Mouse (Mus musculus) kidney, adult 10 weeks (tissue): Measurements from ENCODE around the gene Cd70. TPM values are rescaled to one million over a fixed set of nuclear protein-coding genes. Genes with fewer than 3 reads are reported as not detected.

ENCODE experiments used
- polyA plus RNA-seq: library from polyadenylated mRNA; stranded (reverse); fragments of 350-450 nt; fragmentation: Illumina TruSeq; extraction: RNeasy Lipid Tissue Mini Kit (QIAGEN cat#74804); gene quantifications from one replicate; pipeline ENCODE4 v1.2.3, GENCODE M21; 2014; ENCODE audit warnings: low read depth, low replicate concordance

The Cd70 gene
- not detected for polyA plus RNA-seq

GRCm38 (mm10) chr17:57148994-57149803 lies at the start of gene Cd70:
Cd70 (minus strand) TSS chr17:57149777.

GRCm38 (mm10) chr17:57194041-57194507 lies 44.5 kb upstream of the Cd70 start, which contains the start of gene Tnfsf14:
Tnfsf14 (minus strand) TSS chr17:57194177.

GRCm38 (mm10) chr17:57105181-57106034 lies 44.2 kb downstream of the Cd70 start, which contains the start of gene Tnfsf9:
Tnfsf9 (plus strand) TSS chr17:57105325.

Other genes with a start within 250 kb of the Cd70 start
- gene Mllt1, start 214.4 kb downstream of the Cd70 start, polyA plus RNA-seq, result 0.49 TPM
- not detected for gene Acer1, start 167.7 kb downstream of the Cd70 start, polyA plus RNA-seq
- 3.0 TPM for gene Clpp, start 159.5 kb downstream of the Cd70 start, polyA plus RNA-seq
- 3.5 TPM for gene Alkbh7, start 152.4 kb downstream of the Cd70 start, polyA plus RNA-seq
- gene Pspn, start 149.8 kb downstream of the Cd70 start, polyA plus RNA-seq, result not detected
- 2.4 TPM for gene Gtf2f1, start 138.5 kb downstream of the Cd70 start, polyA plus RNA-seq
- not detected for gene Gm17949, start 138.3 kb downstream of the Cd70 start, polyA plus RNA-seq
- gene Khsrp, start 118.3 kb downstream of the Cd70 start, polyA plus RNA-seq, result 4.1 TPM
- gene Slc25a41, start 108.1 kb downstream of the Cd70 start, polyA plus RNA-seq, result not detected
- gene Crb3, start 90.7 kb downstream of the Cd70 start, polyA plus RNA-seq, result 14.2 TPM
- gene Slc25a23, start 89.9 kb downstream of the Cd70 start, polyA plus RNA-seq, result 21.2 TPM
- not detected for gene Dennd1c, start 71.3 kb downstream of the Cd70 start, polyA plus RNA-seq
- gene Tubb4a, start 62.0 kb downstream of the Cd70 start, polyA plus RNA-seq, result not detected
- 0.49 TPM for gene Tnfsf9, start 44.5 kb downstream of the Cd70 start, polyA plus RNA-seq
- gene Tnfsf14, start 44.4 kb upstream of the Cd70 start, polyA plus RNA-seq, result not detected
- gene C3, start 78.4 kb upstream of the Cd70 start, polyA plus RNA-seq, result 24.6 TPM
- gene Gpr108, start 98.7 kb upstream of the Cd70 start, polyA plus RNA-seq, result 1.1 TPM
- gene Trip10, start 99.7 kb upstream of the Cd70 start, polyA plus RNA-seq, result 3.2 TPM
- gene Vav1, start 129.3 kb upstream of the Cd70 start, polyA plus RNA-seq, result not detected
- 3.0 TPM for gene Adgre1, start 208.9 kb upstream of the Cd70 start, polyA plus RNA-seq